Mouse (Mus musculus): Measurements from ENCODE around the gene Hes5.

- TF ChIP-seq CTCF (IDR thresholded peaks at IDR 0.05; ENCODE audit: extremely low read depth, insufficient read length, insufficient replicate concordance, low read depth, low read length) (no peak), POLR2A (IDR thresholded peaks at IDR 0.05; ENCODE audit: low read depth, low read length) (no peak)
Measured at GRCm38 (mm10) chr4:154960690-154961225, at the start of gene Hes5.

Measured in small intestine, adult 2 months (tissue).